Mouse (Mus musculus) CH12.LX (cell line): ENCODE results near the gene Adnp. TPM values are rescaled to one million over a fixed set of nuclear protein-coding genes. Genes with fewer than 3 reads are reported as not detected.

ENCODE experiments used
- DNase-seq: peaks from one replicate; pipeline ENCODE4 v3.0.0-alpha.2; 2013; ENCODE audit errors: extremely low read depth
- H3K27ac ChIP-seq: 2 replicates; pipeline ENCODE4 v1.5.1; 2012; ENCODE audit warnings: low read depth, mild to moderate bottlenecking, control low read depth, moderate library complexity; ENCODE audit not compliant: insufficient read depth
- H3K27me3 ChIP-seq: replicated peaks from 2 replicates; pipeline ENCODE3; 2012; ENCODE audit warnings: inconsistent platforms
- H3K36me3 ChIP-seq, 2 experiments: replicated peaks in 1 of 2; 2 replicates each; pipeline versions ENCODE3 to v1.6.1; 2012; ENCODE audit warnings: inconsistent platforms in 1 of 2, low read length in 1 of 2, mild to moderate bottlenecking in 1 of 2, mixed read lengths in 1 of 2, moderate library complexity in 1 of 2; ENCODE audit not compliant: control insufficient read depth in 1 of 2, insufficient read depth in 1 of 2
- H3K4me1 ChIP-seq, 2 experiments: 2 replicates each; pipeline ENCODE4 v1.6.1; 2012; ENCODE audit warnings: inconsistent platforms in 1 of 2, moderate library complexity in 1 of 2; ENCODE audit not compliant: insufficient read depth in 2 of 2, control insufficient read depth in 1 of 2
- H3K4me2 ChIP-seq: 2 replicates; pipeline ENCODE4 v1.6.1; 2012; ENCODE audit warnings: low read depth, mild to moderate bottlenecking, control low read depth; ENCODE audit not compliant: poor library complexity, insufficient read depth, severe bottlenecking
- H3K4me3 ChIP-seq, 3 experiments: fragments of 150-350 bp in 1 of 3; sonication (generic) in 1 of 3; replicated peaks in 1 of 3; 2 replicates each; pipeline versions ENCODE3 to v1.5.1; 2011 to 2012; ENCODE audit warnings: low read depth in 2 of 3, low read length in 2 of 3, mild to moderate bottlenecking in 2 of 3, moderate library complexity in 2 of 3, control low read depth in 1 of 3, improper control_type of control experiment in 1 of 3, inconsistent platforms in 1 of 3, mixed read lengths in 1 of 3; ENCODE audit not compliant: poor library complexity in 1 of 3
- H3K79me2 ChIP-seq: replicated peaks from 2 replicates; pipeline ENCODE4 v1.6.1; 2012; ENCODE audit warnings: mild to moderate bottlenecking, moderate library complexity; ENCODE audit not compliant: control insufficient read depth, poor library complexity, insufficient read depth, severe bottlenecking; ENCODE audit errors: extremely low read depth
- H3K9ac ChIP-seq: 2 replicates; pipeline ENCODE4 v1.6.1; 2012; ENCODE audit warnings: low read depth, mild to moderate bottlenecking, control low read depth, moderate library complexity; ENCODE audit not compliant: insufficient read depth
- H3K9me3 ChIP-seq: replicated peaks from 2 replicates; pipeline ENCODE3; 2012; ENCODE audit warnings: low read length, inconsistent platforms, mixed read lengths
- CHD1 ChIP-seq: IDR thresholded peaks from 2 replicates; pipeline ENCODE4 v1.6.1; 2012; ENCODE audit warnings: low read depth, low read length, improper control_type of control experiment, inconsistent platforms
- ELF1 ChIP-seq: IDR thresholded peaks from 2 replicates; pipeline ENCODE4 v1.6.1; 2014; ENCODE audit warnings: low read depth, mild to moderate bottlenecking, inconsistent platforms, low read length, improper control_type of control experiment
- ETS1 ChIP-seq: conservative IDR thresholded peaks from 2 replicates; pipeline ENCODE4 v1.6.1; 2012; ENCODE audit warnings: low read depth, mild to moderate bottlenecking, inconsistent platforms, low read length, improper control_type of control experiment, moderate library complexity
- HCFC1 ChIP-seq: IDR thresholded peaks from 2 replicates; pipeline ENCODE4 v1.6.1; 2012; ENCODE audit warnings: low read depth, mild to moderate bottlenecking, inconsistent platforms, low read length, improper control_type of control experiment
- IRF4 ChIP-seq: IDR thresholded peaks from 2 replicates; pipeline ENCODE4 v1.6.1; 2014; ENCODE audit warnings: low read depth, mild to moderate bottlenecking, inconsistent platforms, low read length, improper control_type of control experiment
- MEF2A ChIP-seq: IDR thresholded peaks from 2 replicates; pipeline ENCODE4 v1.6.1; 2014; ENCODE audit warnings: low read depth, mild to moderate bottlenecking, inconsistent platforms, low read length, improper control_type of control experiment, borderline replicate concordance
- MXI1 ChIP-seq: IDR thresholded peaks from 2 replicates; pipeline ENCODE4 v1.6.1; 2011; ENCODE audit warnings: mild to moderate bottlenecking, low read depth, low read length, improper control_type of control experiment
- NELFE ChIP-seq: IDR thresholded peaks from 2 replicates; pipeline ENCODE4 v1.6.1; 2011; ENCODE audit warnings: low read depth, low read length, improper control_type of control experiment
- POLR2A ChIP-seq: IDR thresholded peaks from 2 replicates; pipeline ENCODE4 v1.6.1; 2011; ENCODE audit warnings: low read depth, mild to moderate bottlenecking, improper control_type of control experiment, low read length
- RCOR1 ChIP-seq: conservative IDR thresholded peaks from 2 replicates; pipeline ENCODE4 v1.6.1; 2012; ENCODE audit warnings: low read depth, mild to moderate bottlenecking, inconsistent platforms, low read length, improper control_type of control experiment
- TBP ChIP-seq: conservative IDR thresholded peaks from 2 replicates; pipeline ENCODE4 v1.6.1; 2011; ENCODE audit warnings: low read depth, low read length, improper control_type of control experiment
- TCF12 ChIP-seq: IDR thresholded peaks from 2 replicates; pipeline ENCODE4 v1.6.1; 2014; ENCODE audit warnings: low read depth, mild to moderate bottlenecking, inconsistent platforms, low read length, improper control_type of control experiment
- USF1 ChIP-seq: IDR thresholded peaks from 2 replicates; pipeline ENCODE4 v1.6.1; 2014; ENCODE audit warnings: low read depth, mild to moderate bottlenecking, inconsistent platforms, low read length, improper control_type of control experiment
- USF2 ChIP-seq: conservative IDR thresholded peaks from 2 replicates; pipeline ENCODE4 v1.6.1; 2011; ENCODE audit warnings: low read depth, low read length, improper control_type of control experiment
- ZKSCAN1 ChIP-seq: IDR thresholded peaks from 2 replicates; pipeline ENCODE4 v1.6.1; 2012; ENCODE audit warnings: low read depth, inconsistent platforms, low read length, improper control_type of control experiment, borderline replicate concordance
- ZMIZ1 ChIP-seq: IDR thresholded peaks from 2 replicates; pipeline ENCODE4 v1.6.1; 2012; ENCODE audit warnings: low read depth, mild to moderate bottlenecking, inconsistent platforms, low read length, improper control_type of control experiment
- dilution Hi-C: fragments of 300-500 bp; cut with MboI; formaldehyde crosslinking; loops from 2 replicates; pipeline ENCODE4 v1.14.3; 2020; ENCODE audit warnings: low sequenced_read_pairs; ENCODE audit not compliant: extremely low pct_unique_long_range_greater_than_20kb, extremely low pct_ligation_motif_present
- in situ Hi-C: fragments of 300-500 bp; cut with MboI; formaldehyde crosslinking; loops from 3 replicates; pipeline ENCODE4 v1.14.3; 2019; ENCODE audit warnings: low sequenced_read_pairs, low pct_ligation_motif_present, low pct_unique_long_range_greater_than_20kb, mixed read lengths
- polyA plus RNA-seq: library from polyadenylated mRNA; unstranded; fragments of >175 nt; gene quantifications from 2 replicates; pipeline ENCODE4 v1.2.1, GENCODE M21; 2012; ENCODE audit warnings: low read depth; ENCODE audit not compliant: insufficient read length
- total RNA-seq, 2 experiments: library from RNA; depleted of rRNA; stranded (reverse); fragments of 300-350 nt in 1 of 2; fragments of >200 nt in 1 of 2; gene quantifications; 2 replicates each; pipeline ENCODE4 v1.2.3; 2012 to 2014

Gene Adnp
- total and polyA plus RNA-seq, 3 experiments: 1.3 to 12.9 (median 3.3) TPM

DNA sequence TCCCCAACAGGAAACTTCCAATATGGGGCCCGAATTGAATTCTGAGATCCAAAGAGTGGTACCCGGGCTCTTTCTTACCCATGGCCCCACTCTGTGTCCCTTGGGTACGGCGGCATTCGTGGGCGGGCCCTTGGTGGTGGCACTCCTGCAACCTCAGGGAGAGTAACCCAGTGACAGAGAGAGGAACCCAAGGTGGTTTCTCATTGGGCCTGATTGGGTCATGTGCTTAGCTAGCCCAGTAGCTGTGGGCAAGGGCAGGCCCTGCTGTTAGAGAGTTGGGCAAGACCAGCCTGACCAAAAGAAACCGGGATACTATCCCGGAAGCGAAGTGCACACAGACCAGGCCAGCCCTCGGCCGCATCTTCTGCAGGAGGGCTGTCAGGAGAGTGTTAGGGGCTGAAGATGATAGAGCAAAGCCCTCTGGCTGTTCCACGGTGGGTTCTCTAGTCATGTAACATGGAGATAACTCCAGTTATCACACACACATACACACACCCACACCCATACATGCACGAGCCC lies 36.7 kb downstream of the Adnp start:
- H3K4me2 ChIP-seq: peak overlapping the region; percentile 76
- peaks cover 4 to 12% of the 10 kb centered on the region in 2 experiments; a peak in 3 of 4 replicates for H3K4me1 ChIP-seq
- H3K79me2 ChIP-seq: no peaks in the 10 kb centered on the region
- H3K27me3 ChIP-seq: no peaks in the 10 kb centered on the region
- in situ Hi-C loops (no loop called here), dilution Hi-C loops (no loop called here)
- no peaks in the 10 kb centered on the region for H3K9me3 ChIP-seq
- peak overlapping the region; percentile 19 to 46 (median 40) for H3K4me3 ChIP-seq
- peak overlapping the region; percentile 21; the same call in 1 of the 2 replicates for H3K9ac ChIP-seq
- TF ChIP-seq ZMIZ1: no peak
- TF ChIP-seq RCOR1: no peak
- TF ChIP-seq MXI1: no peak
- peak; percentile 58 for TF ChIP-seq USF2
- 0 out of 2 replicates have a peak, but pooled peaks have one; percentile 16 for TF ChIP-seq MEF2A
- no peak for TF ChIP-seq ZKSCAN1
- peak; percentile 59 for TF ChIP-seq NELFE
- peak; percentile 42; the same call in 1 of the 2 replicates for TF ChIP-seq TCF12
- TF ChIP-seq ELF1: peak; percentile 68
- TF ChIP-seq HCFC1: no peak
- no peak for TF ChIP-seq CHD1
- TF ChIP-seq IRF4: no peak
- peak; percentile 60 for TF ChIP-seq POLR2A
- 0 out of 2 replicates have a peak, but pooled peaks have one; percentile 28 for TF ChIP-seq TBP
- TF ChIP-seq USF1: peak; percentile 80
- H3K36me3 ChIP-seq: peaks cover 0 to 17% of the 10 kb centered on the region in 2 experiments
- DNase-seq: peak; percentile 73
- no peak overlapping the region for H3K27ac ChIP-seq

DNA sequence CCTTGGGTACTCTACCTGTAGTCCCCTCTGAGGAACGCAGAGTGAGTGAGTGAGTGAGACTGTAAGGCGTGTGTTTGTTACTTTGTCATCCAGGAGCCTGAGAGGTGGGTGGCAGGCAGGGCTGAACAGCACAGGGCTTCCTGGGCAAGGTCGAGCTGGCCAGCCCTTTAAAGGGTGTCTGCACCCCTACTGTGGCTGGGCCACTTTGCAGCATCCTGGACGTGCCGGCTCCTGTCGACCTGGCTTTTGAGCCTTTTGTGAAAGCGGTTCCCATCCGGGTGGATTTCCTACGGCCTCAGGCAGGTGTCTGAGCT lies 37.2 kb downstream of the Adnp start:
- no peaks in the 10 kb centered on the region for H3K79me2 ChIP-seq
- no peaks in the 10 kb centered on the region for H3K27me3 ChIP-seq
- peaks cover 0 to 13% of the 10 kb centered on the region in 2 experiments for H3K36me3 ChIP-seq
- H3K9me3 ChIP-seq: no peaks in the 10 kb centered on the region
- no peak overlapping the region for H3K27ac ChIP-seq
- H3K4me3 ChIP-seq: peak overlapping the region in 2 of 3 experiments; percentile 35 to 40
- peak overlapping the region; percentile 76 for H3K4me2 ChIP-seq
- H3K4me1 ChIP-seq: peaks cover 4 to 12% of the 10 kb centered on the region in 2 experiments; a peak in 3 of 4 replicates
- dilution Hi-C loops: no loop called here
- no peak for TF ChIP-seq ETS1
- no peak for DNase-seq
- in situ Hi-C loops: no loop called here
- peak overlapping the region; percentile 21; the same call in 1 of the 2 replicates for H3K9ac ChIP-seq
